Mouse (Mus musculus) forebrain, embryonic 16.5 days (tissue): ENCODE results near the gene Necap1. TPM values are rescaled to one million over a fixed set of nuclear protein-coding genes. Genes with fewer than 3 reads are reported as not detected.

Experiments
- ATAC-seq: fragments of 200-750 bp; cut with Nextera tagmentation; 2 replicates; pipeline ENCODE4 v1.8.0; 2017; ENCODE audit warnings: mild to moderate bottlenecking, moderate library complexity
- H3K27ac ChIP-seq: fragments of 300-500 bp; sonication (generic); 2 replicates; pipeline ENCODE4 v1.5.1; 2014; ENCODE audit warnings: low read length, control low read depth
- H3K27me3 ChIP-seq: fragments of 300-500 bp; sonication (generic); replicated peaks from 2 replicates; pipeline ENCODE4 v1.6.1; 2014; ENCODE audit warnings: low read length; ENCODE audit not compliant: control insufficient read depth, insufficient read depth
- H3K36me3 ChIP-seq: fragments of 300-500 bp; sonication (generic); 2 replicates; pipeline ENCODE4 v1.6.1; 2014; ENCODE audit not compliant: control insufficient read depth, insufficient read depth
- H3K4me1 ChIP-seq: fragments of 300-500 bp; sonication (generic); replicated peaks from 2 replicates; pipeline ENCODE4 v1.6.1; 2014; ENCODE audit warnings: low read length; ENCODE audit not compliant: control insufficient read depth, insufficient read depth
- H3K4me2 ChIP-seq: fragments of 300-500 bp; sonication (generic); 2 replicates; pipeline ENCODE4 v1.6.1; 2014; ENCODE audit warnings: mild to moderate bottlenecking, low read length, control low read depth
- H3K4me3 ChIP-seq: fragments of 300-500 bp; sonication (generic); replicated peaks from 2 replicates; pipeline ENCODE4 v1.5.1; 2014; ENCODE audit warnings: mild to moderate bottlenecking, low read length, control low read depth
- H3K9ac ChIP-seq: fragments of 300-500 bp; sonication (generic); replicated peaks from 2 replicates; pipeline ENCODE4 v1.6.1; 2014; ENCODE audit warnings: low read depth, low read length, control low read depth
- H3K9me3 ChIP-seq: fragments of 300-500 bp; sonication (generic); 2 replicates; pipeline ENCODE4 v1.6.1; 2016; ENCODE audit warnings: low read length; ENCODE audit not compliant: control insufficient read depth
- WGBS: fragments of 180-500 bp; shearing (Covaris S2); extraction: QIAGEN DNeasy Blood & Tissue Kit; methylation state at CpG from one replicate; pipeline ENCODE4 v1.1.7; 2014; 5-methylcytosine and 5-hydroxymethylcytosine counted together
- polyA plus RNA-seq: library from polyadenylated mRNA; unstranded; fragments of >200 nt; fragmentation: Nextera tagmentation; extraction: Ambion mirVana; gene quantifications from 2 replicates; pipeline ENCODE4 v1.2.1, GENCODE M21; 2015

Gene Necap1
- polyA plus RNA-seq, 1 experiment from 2014 or later = 139 TPM

GRCm38 (mm10) chr6:122879141-122879735 is 5.0 kb downstream of the Necap1 start:
- Histone ChIP-seq H3K4me3 (no peak overlapping the region), H3K36me3 (peaks cover 20% of the 10 kb centered on the region), H3K4me2 (no peak overlapping the region), H3K27ac (no peak overlapping the region), H3K9me3 (no peaks in the 10 kb centered on the region), H3K4me1 (peaks cover 13% of the 10 kb centered on the region), H3K27me3 (no peaks in the 10 kb centered on the region), H3K9ac (no peak overlapping the region)
- WGBS = 93% methylated on average over 7 of the region's 7 CpGs
- no peak for ATAC-seq

- no peak overlapping the region for H3K9ac ChIP-seq
- no peaks in the 10 kb centered on the region for H3K27me3 ChIP-seq
- H3K4me1 ChIP-seq = peaks cover 13% of the 10 kb centered on the region
- no peak overlapping the region for H3K27ac ChIP-seq
- H3K9me3 ChIP-seq = no peaks in the 10 kb centered on the region
- 91% methylated on average over 7 of the region's 7 CpGs for WGBS
- peaks cover 23% of the 10 kb centered on the region for H3K36me3 ChIP-seq
- no peak for ATAC-seq
- no peak overlapping the region for H3K4me2 ChIP-seq
- no peak overlapping the region for H3K4me3 ChIP-seq
Observed at GRCm38 (mm10) chr6:122879781-122880505, 5.7 kb downstream of the Necap1 start.

GRCm38 (mm10) chr6:122881287-122881686 is 7.0 kb downstream of the Necap1 start:
- ATAC-seq = no peak

GRCm38 (mm10) chr6:122883603-122884002 is 9.3 kb downstream of the Necap1 start:
- Histone ChIP-seq H3K27ac (no peak overlapping the region), H3K4me3 (no peak overlapping the region), H3K4me1 (no peaks in the 10 kb centered on the region), H3K9me3 (no peaks in the 10 kb centered on the region), H3K4me2 (no peak overlapping the region), H3K9ac (no peak overlapping the region), H3K27me3 (no peaks in the 10 kb centered on the region), H3K36me3 (peaks cover 54% of the 10 kb centered on the region)
- ATAC-seq = no peak
- WGBS = 93% methylated on average over 9 of the region's 9 CpGs

More at GRCm38 (mm10) chr6:122881287-122881686, 7.0 kb downstream of the Necap1 start:
- Histone ChIP-seq H3K4me3 (no peak overlapping the region), H3K9ac (no peak overlapping the region), H3K36me3 (peaks cover 32% of the 10 kb centered on the region), H3K27ac (no peak overlapping the region), H3K9me3 (no peaks in the 10 kb centered on the region), H3K27me3 (no peaks in the 10 kb centered on the region), H3K4me1 (peaks cover under 1% of the 10 kb centered on the region), H3K4me2 (no peak overlapping the region)
- WGBS = 95% methylated on average over 12 of the region's 12 CpGs

- Histone ChIP-seq H3K27ac (no peak overlapping the region), H3K4me1 (no peaks in the 10 kb centered on the region), H3K36me3 (peaks cover 37% of the 10 kb centered on the region), H3K9ac (no peak overlapping the region), H3K4me3 (no peak overlapping the region), H3K9me3 (no peaks in the 10 kb centered on the region), H3K4me2 (no peak overlapping the region), H3K27me3 (no peaks in the 10 kb centered on the region)
- no peak for ATAC-seq
- WGBS = 95% methylated on average over 2 of the region's 2 CpGs
Observed at GRCm38 (mm10) chr6:122889599-122889998, 15.3 kb downstream of the Necap1 start.

GRCm38 (mm10) chr6:122892442-122893049 is 18.3 kb downstream of the Necap1 start:
- 8% methylated on average over 2 of the region's 2 CpGs for WGBS
- Histone ChIP-seq H3K4me2 (no peak overlapping the region), H3K9ac (no peak overlapping the region), H3K9me3 (no peaks in the 10 kb centered on the region), H3K27me3 (no peaks in the 10 kb centered on the region), H3K4me3 (no peak overlapping the region), H3K27ac (no peak overlapping the region), H3K4me1 (no peaks in the 10 kb centered on the region), H3K36me3 (peaks cover 16% of the 10 kb centered on the region)
- ATAC-seq = peak; percentile 66; the same call in 1 of the 2 replicates

- no peak for ATAC-seq
- H3K4me1 ChIP-seq = no peaks in the 10 kb centered on the region
- WGBS = 87% methylated on average over 4 of the region's 4 CpGs
- no peak overlapping the region for H3K4me2 ChIP-seq
- H3K36me3 ChIP-seq = no peaks in the 10 kb centered on the region
- H3K27me3 ChIP-seq = no peaks in the 10 kb centered on the region
- no peak overlapping the region for H3K9ac ChIP-seq
- no peak overlapping the region for H3K4me3 ChIP-seq
- no peaks in the 10 kb centered on the region for H3K9me3 ChIP-seq
- no peak overlapping the region for H3K27ac ChIP-seq
Observed at GRCm38 (mm10) chr6:122919922-122920321, 45.6 kb downstream of the Necap1 start.

GRCm38 (mm10) chr6:122921451-122921850 is 47.2 kb downstream of the Necap1 start, which contains the start of gene Clec4a1:
Gene Clec4a1 (plus strand): TSS chr6:122921848.
- H3K27me3 ChIP-seq = no peaks in the 10 kb centered on the region
- H3K4me1 ChIP-seq = no peaks in the 10 kb centered on the region
- 77% methylated on average over 4 of the region's 4 CpGs for WGBS
- no peak within 1 kb of the TSS for H3K4me2 ChIP-seq
- no peak for ATAC-seq
- H3K27ac ChIP-seq = no peak within 1 kb of the TSS
- H3K4me3 ChIP-seq = no peak within 1 kb of the TSS
- no peak within 1 kb of the TSS for H3K9ac ChIP-seq
- no peaks in the 10 kb centered on the region for H3K36me3 ChIP-seq
- no peaks in the 10 kb centered on the region for H3K9me3 ChIP-seq

- Histone ChIP-seq H3K9ac (no peak overlapping the region), H3K4me1 (no peaks in the 10 kb centered on the region), H3K36me3 (no peaks in the 10 kb centered on the region), H3K27ac (no peak overlapping the region), H3K4me2 (no peak overlapping the region), H3K9me3 (no peaks in the 10 kb centered on the region), H3K4me3 (no peak overlapping the region), H3K27me3 (no peaks in the 10 kb centered on the region)
- 92% methylated on average over 3 of the region's 3 CpGs for WGBS
- ATAC-seq = no peak
Observed at GRCm38 (mm10) chr6:122934845-122935244, 60.6 kb downstream of the Necap1 start.
